Mouse (Mus musculus) liver, embryonic 13.5 days (tissue): ENCODE results near the gene Pisd. TPM values are rescaled to one million over a fixed set of nuclear protein-coding genes. Genes with fewer than 3 reads are reported as not detected.
A peak's percentile ranks its signal among the peaks of the same experiment; 100 is the strongest.
"Not testable (repeated sequence)": the region's sequence is repeated elsewhere in the genome, so short reads cannot be mapped to it uniquely, and the experiment has no call there.

Source experiments
- ATAC-seq: fragments of 200-750 bp; cut with Nextera tagmentation; 2 replicates; pipeline ENCODE4 v1.8.0; 2017; ENCODE audit warnings: low read depth, mild to moderate bottlenecking, moderate number of reproducible peaks, moderate library complexity
- DNase-seq: peaks from one replicate; pipeline ENCODE4 v3.0.0; 2022
- H3K27ac ChIP-seq: fragments of 300-500 bp; sonication (generic); 2 replicates; pipeline ENCODE4 v1.5.1; 2015; ENCODE audit warnings: moderate library complexity, mild to moderate bottlenecking, inconsistent platforms
- H3K27me3 ChIP-seq: fragments of 300-500 bp; sonication (generic); 2 replicates; pipeline ENCODE4 v1.6.1; 2015; ENCODE audit warnings: mild to moderate bottlenecking, inconsistent platforms
- H3K36me3 ChIP-seq: fragments of 300-500 bp; sonication (generic); 2 replicates; pipeline ENCODE4 v1.6.1; 2015; ENCODE audit warnings: mild to moderate bottlenecking, inconsistent platforms
- H3K4me1 ChIP-seq: fragments of 300-500 bp; sonication (generic); replicated peaks from 2 replicates; pipeline ENCODE4 v1.6.1; 2015; ENCODE audit warnings: inconsistent platforms
- H3K4me2 ChIP-seq: fragments of 300-500 bp; sonication (generic); 2 replicates; pipeline ENCODE4 v1.6.1; 2015; ENCODE audit warnings: inconsistent platforms, mild to moderate bottlenecking, moderate library complexity
- H3K4me3 ChIP-seq: fragments of 300-500 bp; sonication (generic); replicated peaks from 2 replicates; pipeline ENCODE4 v1.5.1; 2015; ENCODE audit warnings: mild to moderate bottlenecking, inconsistent platforms
- H3K9ac ChIP-seq: fragments of 300-500 bp; sonication (generic); 2 replicates; pipeline ENCODE4 v1.6.1; 2015; ENCODE audit warnings: mild to moderate bottlenecking, inconsistent platforms
- H3K9me3 ChIP-seq: fragments of 300-500 bp; sonication (generic); replicated peaks from 2 replicates; pipeline ENCODE4 v1.6.1; 2016; ENCODE audit warnings: inconsistent platforms
- WGBS: fragments of 180-500 bp; shearing (Covaris S2); methylation state at CpG from one replicate; pipeline ENCODE4 v1.1.7; 2015; ENCODE audit not compliant: insufficient replicate concordance; 5-methylcytosine and 5-hydroxymethylcytosine counted together
- polyA plus RNA-seq: library from polyadenylated mRNA; unstranded; fragments of >200 nt; fragmentation: Nextera tagmentation; extraction: Ambion mirVana; gene quantifications from 2 replicates; pipeline ENCODE4 v1.2.1, GENCODE M21; 2015

Gene Pisd
- polyA plus RNA-seq, 1 experiment from 2014 or later = 35.2 TPM

DNA sequence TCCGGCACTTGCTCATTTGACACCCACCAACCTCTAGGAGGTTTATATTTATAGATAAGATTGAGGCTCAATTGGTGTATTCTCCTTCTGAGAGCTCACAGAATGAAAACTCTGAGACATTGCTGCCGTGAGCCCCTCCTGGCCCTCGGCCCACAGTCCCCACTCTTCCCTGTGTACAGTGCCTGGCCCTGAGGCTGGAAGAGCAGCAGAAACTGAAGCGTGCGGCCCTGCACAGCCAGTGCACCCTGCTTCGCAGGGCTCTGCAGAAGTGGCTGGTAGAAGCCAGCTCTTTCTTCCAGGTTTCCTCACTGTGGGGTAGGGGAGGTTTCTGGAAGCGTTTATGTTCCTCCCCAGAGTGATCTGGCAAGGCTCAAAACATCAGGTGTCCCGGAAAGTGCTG lies 62.7 kb downstream of the Pisd start:
- H3K4me2 ChIP-seq, ATAC-seq, H3K4me3 ChIP-seq, H3K9ac ChIP-seq, DNase-seq, H3K36me3 ChIP-seq, H3K9me3 ChIP-seq, H3K27ac ChIP-seq, H3K27me3 ChIP-seq: not testable (repeated sequence)
- 66% methylated on average over 8 of the region's 8 CpGs for whole genome bisulfite sequencing
- peaks cover 14% of the 10 kb centered on the region for H3K4me1 ChIP-seq

GRCm38 (mm10) chr5:32722263-32722662 lies 63.2 kb downstream of the Pisd start:
- DNase-seq (no peak), ATAC-seq (no peak)
- Histone ChIP-seq H3K36me3 (no peaks in the 10 kb centered on the region), H3K4me1 (peaks cover 14% of the 10 kb centered on the region), H3K27ac (no peak overlapping the region), H3K4me3 (no peak overlapping the region), H3K27me3 (no peaks in the 10 kb centered on the region), H3K9me3 (no peaks in the 10 kb centered on the region), H3K4me2 (no peak overlapping the region), H3K9ac (no peak overlapping the region)
- WGBS = 59% methylated on average over 7 of the region's 7 CpGs

DNA sequence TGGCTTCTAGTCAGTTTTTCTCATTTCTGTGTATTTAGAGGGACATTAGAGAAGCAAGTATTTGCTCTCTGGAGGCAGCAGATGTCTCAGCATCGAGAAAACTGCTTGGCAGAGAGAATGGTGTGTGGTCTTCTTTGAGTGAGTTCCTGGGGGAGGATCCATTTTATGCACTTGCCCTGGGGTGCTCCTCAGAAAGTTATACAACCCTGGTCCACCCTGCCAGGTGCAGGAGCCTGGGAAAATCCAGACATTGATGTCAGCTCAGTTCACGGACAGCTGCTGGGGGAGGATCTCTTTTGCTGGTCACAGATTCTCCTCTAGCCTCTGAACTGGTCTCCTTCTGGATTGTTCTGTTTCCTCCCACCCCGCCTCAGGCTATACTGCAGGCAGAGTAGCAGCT lies 64.1 kb downstream of the Pisd start:
- Histone ChIP-seq H3K4me1 (peaks cover 14% of the 10 kb centered on the region), H3K9me3 (no peaks in the 10 kb centered on the region), H3K4me3 (no peak overlapping the region), H3K27ac (no peak overlapping the region), H3K9ac (no peak overlapping the region), H3K4me2 (no peak overlapping the region), H3K36me3 (no peaks in the 10 kb centered on the region), H3K27me3 (no peaks in the 10 kb centered on the region)
- ATAC-seq = no peak
- no peak for DNase-seq
- WGBS = 57% methylated on average over 3 of the region's 3 CpGs

DNA sequence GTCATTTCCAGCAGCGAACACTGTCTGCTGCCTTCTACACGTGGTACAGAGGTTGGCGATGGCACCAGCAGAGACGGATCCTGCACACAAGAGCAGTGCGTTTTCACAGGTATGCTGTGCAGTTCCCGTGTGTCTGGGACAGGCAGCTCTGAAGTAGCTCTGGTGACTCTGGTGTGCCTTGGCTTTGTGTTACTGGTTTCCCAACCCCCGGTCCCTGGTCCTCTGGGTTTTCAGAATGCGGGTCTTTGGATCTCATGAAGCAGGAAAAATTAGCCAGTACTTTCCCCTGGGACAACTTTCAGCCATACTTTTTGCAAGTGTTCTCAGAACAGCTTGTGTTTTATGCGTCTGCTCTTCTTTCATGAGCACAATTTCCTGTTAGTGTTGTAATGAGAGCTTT lies 65.0 kb downstream of the Pisd start:
- Histone ChIP-seq H3K27ac (no peak overlapping the region), H3K9ac (no peak overlapping the region)
- WGBS = 73% methylated on average over 9 of the region's 9 CpGs

DNA sequence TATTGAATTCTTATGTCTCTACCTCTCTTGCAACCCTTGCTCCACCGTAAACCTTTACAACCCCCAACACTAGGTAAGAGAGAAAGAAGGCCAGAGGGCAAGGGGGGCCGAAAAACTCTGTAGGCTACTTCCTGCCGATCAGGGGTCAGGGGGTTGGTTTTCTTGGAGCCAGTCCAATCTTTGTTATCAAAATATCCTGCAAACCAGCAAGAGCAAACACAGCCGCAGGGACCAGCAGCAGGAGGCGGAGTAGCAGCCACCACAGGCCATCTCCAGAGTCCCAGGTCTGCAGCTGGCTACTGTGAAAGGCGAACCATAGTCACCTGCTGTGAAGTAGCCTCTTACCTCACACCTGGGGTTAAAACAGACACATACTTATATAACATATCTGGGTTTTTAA lies 66.5 kb downstream of the Pisd start:
- no peaks in the 10 kb centered on the region for H3K9me3 ChIP-seq
- H3K9ac ChIP-seq = no peak overlapping the region
- H3K4me2 ChIP-seq = no peak overlapping the region
- H3K27ac ChIP-seq = peak overlapping the region; percentile 73
- DNase-seq (no peak), ATAC-seq (peak; percentile 19)
- WGBS = 49% methylated on average over 6 of the region's 6 CpGs
- no peak overlapping the region for H3K4me3 ChIP-seq
- peaks cover 11% of the 10 kb centered on the region for H3K4me1 ChIP-seq
- no peaks in the 10 kb centered on the region for H3K27me3 ChIP-seq
- H3K36me3 ChIP-seq = no peaks in the 10 kb centered on the region

More for the DNA sequence above, 65.0 kb downstream of the Pisd start:
- H3K9me3 ChIP-seq = no peaks in the 10 kb centered on the region
- no peak overlapping the region for H3K4me3 ChIP-seq
- no peaks in the 10 kb centered on the region for H3K36me3 ChIP-seq
- ATAC-seq = no peak
- DNase-seq = no peak
- no peaks in the 10 kb centered on the region for H3K27me3 ChIP-seq
- no peak overlapping the region for H3K4me2 ChIP-seq
- H3K4me1 ChIP-seq = peaks cover 14% of the 10 kb centered on the region

DNA sequence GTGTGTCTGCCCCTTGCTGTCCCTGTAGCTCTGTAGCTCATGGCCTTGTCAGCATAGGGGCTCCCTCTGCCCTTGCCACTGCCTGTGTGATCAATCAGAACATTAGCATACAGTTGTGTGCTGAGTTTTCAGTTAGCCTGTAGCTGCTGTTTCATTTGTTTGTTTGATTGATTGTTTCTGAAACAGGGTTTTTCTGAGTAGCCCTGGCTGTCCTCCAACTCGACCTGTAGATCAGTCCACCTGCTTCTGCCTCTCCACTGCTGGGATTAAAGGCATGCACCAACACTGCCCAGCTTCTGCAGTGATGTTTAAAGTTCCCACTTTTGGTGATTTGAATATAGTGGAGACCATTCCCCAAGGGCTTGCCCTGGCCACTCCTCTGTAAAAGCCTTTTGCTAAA lies 67.7 kb downstream of the Pisd start:
- Histone ChIP-seq H3K27me3 (no peaks in the 10 kb centered on the region), H3K4me2 (no peak overlapping the region), H3K4me3 (no peak overlapping the region), H3K36me3 (no peaks in the 10 kb centered on the region), H3K27ac (peak overlapping the region; percentile 73), H3K9me3 (no peaks in the 10 kb centered on the region; the same call in 1 of the 2 replicates), H3K9ac (0 out of 2 replicates have a peak overlapping the region, but pooled peaks have one; percentile 31), H3K4me1 (peaks cover 13% of the 10 kb centered on the region)
- ATAC-seq (no peak), DNase-seq (no peak)
- 20% methylated on average over 1 of the region's 1 CpGs for WGBS

GRCm38 (mm10) chr5:32713703-32714467 lies 71.6 kb downstream of the Pisd start:
- Histone ChIP-seq H3K4me2 (peak overlapping the region; percentile 76), H3K9me3 (no peaks in the 10 kb centered on the region; the same call in 1 of the 2 replicates), H3K9ac (peak overlapping the region; percentile 75), H3K4me1 (peaks cover 12% of the 10 kb centered on the region), H3K27ac (peak overlapping the region; percentile 88), H3K36me3 (no peaks in the 10 kb centered on the region), H3K27me3 (no peaks in the 10 kb centered on the region), H3K4me3 (peak overlapping the region; percentile 74)
- peak; percentile 83 for DNase-seq
- ATAC-seq = peak; percentile 91
- WGBS = under 1% methylated on average over 55 of the region's 55 CpGs

- Histone ChIP-seq H3K9ac (peak overlapping the region; percentile 75), H3K9me3 (no peaks in the 10 kb centered on the region; the same call in 1 of the 2 replicates), H3K36me3 (no peaks in the 10 kb centered on the region), H3K4me2 (peak overlapping the region; percentile 76), H3K27ac (peak overlapping the region; percentile 88), H3K27me3 (no peaks in the 10 kb centered on the region), H3K4me1 (peaks cover 12% of the 10 kb centered on the region), H3K4me3 (peak overlapping the region; percentile 74)
- WGBS = 19% methylated on average over 2 of the region's 2 CpGs
- no peak; the same call in 1 of the 2 replicates for ATAC-seq
- peak; percentile 15 for DNase-seq
These were observed 72.3 kb downstream of the Pisd start for GRCm38 (mm10) chr5:32713042-32713702.

DNA sequence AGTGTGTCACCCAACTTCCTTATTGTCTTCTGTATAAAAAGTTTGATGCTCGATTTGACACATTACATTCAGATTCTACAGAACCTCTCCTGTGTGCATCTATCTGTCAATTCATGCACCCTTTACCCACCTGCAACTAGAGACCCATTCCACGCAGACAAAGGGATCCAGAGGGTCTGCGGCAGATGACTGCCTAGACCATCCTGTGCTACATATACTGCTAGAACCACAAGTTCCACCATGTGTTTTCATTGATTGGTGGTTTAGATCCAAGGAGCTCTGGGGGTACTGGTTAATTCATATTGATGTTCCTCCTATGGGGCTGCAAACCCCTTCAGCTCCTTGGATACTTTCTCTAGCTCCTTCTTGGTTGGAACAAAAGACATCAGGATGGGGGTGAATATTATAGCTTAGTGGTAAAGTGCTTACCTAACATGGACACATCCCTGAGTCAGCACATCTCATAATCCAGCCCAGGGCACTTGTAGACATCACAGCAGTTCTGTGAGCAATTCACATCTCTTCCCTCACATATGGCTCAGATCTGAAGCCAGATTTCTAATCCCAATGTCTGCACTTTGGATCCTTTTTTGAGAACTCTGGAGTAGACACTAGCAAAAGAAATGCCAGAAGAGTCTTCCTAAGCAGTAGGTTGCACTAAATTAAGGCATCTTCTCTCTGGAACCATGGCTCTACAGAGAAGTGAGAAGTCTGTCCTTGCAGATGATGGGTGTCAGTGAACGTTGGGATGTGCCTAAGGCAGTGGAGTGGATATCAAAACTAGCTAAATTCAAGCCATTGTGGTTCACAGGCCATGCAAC lies 73.0 kb downstream of the Pisd start:
- H3K4me2 ChIP-seq = peak overlapping the region; percentile 76
- peaks cover 12% of the 10 kb centered on the region for H3K4me1 ChIP-seq
- no peak for ATAC-seq
- H3K27me3 ChIP-seq = no peaks in the 10 kb centered on the region
- H3K27ac ChIP-seq = peak overlapping the region; percentile 88; the same call in 1 of the 2 replicates
- H3K9ac ChIP-seq = no peak overlapping the region
- H3K36me3 ChIP-seq = no peaks in the 10 kb centered on the region
- DNase-seq = no peak
- peak overlapping the region; percentile 74 for H3K4me3 ChIP-seq
- no peaks in the 10 kb centered on the region; the same call in 1 of the 2 replicates for H3K9me3 ChIP-seq
- WGBS = 61% methylated on average over 4 of the region's 4 CpGs

- DNase-seq (no peak), ATAC-seq (no peak)
- H3K4me1 ChIP-seq = peaks cover 12% of the 10 kb centered on the region
- H3K4me2 ChIP-seq = no peak overlapping the region
- no peak overlapping the region for H3K9ac ChIP-seq
- H3K27me3 ChIP-seq = no peaks in the 10 kb centered on the region
- H3K9me3 ChIP-seq = no peaks in the 10 kb centered on the region; the same call in 1 of the 2 replicates
- no peaks in the 10 kb centered on the region for H3K36me3 ChIP-seq
- no peak overlapping the region for H3K27ac ChIP-seq
- no peak overlapping the region for H3K4me3 ChIP-seq
- WGBS = 75% methylated on average over 5 of the region's 5 CpGs
These were observed 74.0 kb downstream of the Pisd start for GRCm38 (mm10) chr5:32711485-32711884.

DNA sequence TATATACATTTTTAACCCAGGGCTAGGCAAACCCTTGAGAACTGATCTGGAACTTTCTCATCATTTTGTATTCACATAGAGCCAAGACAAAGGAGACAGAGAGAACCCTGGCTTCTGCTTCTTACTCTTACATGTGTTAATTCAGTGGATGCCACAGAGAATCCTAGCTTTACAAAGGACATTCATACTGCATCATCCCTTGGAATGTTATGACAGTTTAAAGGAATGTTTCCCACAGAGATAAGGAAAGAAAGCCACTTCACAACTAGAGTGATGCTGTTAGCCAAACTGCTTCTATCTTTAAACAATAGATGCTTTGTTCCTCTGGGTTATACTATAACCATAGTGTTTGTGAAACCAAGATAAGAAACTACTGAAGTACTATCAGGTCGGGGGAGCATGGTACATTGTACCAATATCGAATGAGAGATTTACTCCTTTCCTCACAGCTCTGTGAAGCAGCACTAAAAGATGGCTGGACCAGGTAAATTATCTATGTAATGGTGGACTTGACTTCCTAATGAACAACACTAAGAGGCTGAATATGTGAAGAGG lies 79.1 kb downstream of the Pisd start:
- Histone ChIP-seq H3K9me3 (no peaks in the 10 kb centered on the region; the same call in 1 of the 2 replicates), H3K4me1 (no peaks in the 10 kb centered on the region), H3K9ac (no peak overlapping the region), H3K4me2 (no peak overlapping the region), H3K27ac (no peak overlapping the region), H3K4me3 (no peak overlapping the region), H3K36me3 (no peaks in the 10 kb centered on the region), H3K27me3 (no peaks in the 10 kb centered on the region)
- ATAC-seq (no peak), DNase-seq (no peak)
- WGBS = 41% methylated on average over 2 of the region's 2 CpGs
